Mouse (Mus musculus) kidney, postnatal 14 days (tissue): ENCODE measurements around the gene Gm20388.

Experiments used
- DNase-seq: peaks from one replicate; pipeline ENCODE4 v3.0.0; 2022; ENCODE audit warnings: mixed read lengths

Gm20388 gene

GRCm38 (mm10) chr8:120273430-120273829 lies 362.8 kb downstream of the Gm20388 start:
- DNase-seq = no peak

GRCm38 (mm10) chr8:120276051-120276890 lies 365.6 kb downstream of the Gm20388 start:
- peak; percentile 93 for DNase-seq

- DNase-seq = peak; percentile 66
These were observed 366.3 kb downstream of the Gm20388 start for GRCm38 (mm10) chr8:120276891-120277426.

- no peak for DNase-seq
These were observed 367.4 kb downstream of the Gm20388 start for GRCm38 (mm10) chr8:120278009-120278408.

- no peak for DNase-seq
These were observed 368.8 kb downstream of the Gm20388 start for GRCm38 (mm10) chr8:120279418-120279817.

GRCm38 (mm10) chr8:120281487-120281886 lies 370.8 kb downstream of the Gm20388 start:
- DNase-seq = peak; percentile 81

GRCm38 (mm10) chr8:120282465-120282864 lies 371.8 kb downstream of the Gm20388 start:
- DNase-seq = no peak

GRCm38 (mm10) chr8:120284265-120284664 lies 373.6 kb downstream of the Gm20388 start:
- DNase-seq = no peak

- peak; percentile 54 for DNase-seq
These were observed 374.4 kb downstream of the Gm20388 start for GRCm38 (mm10) chr8:120285033-120285432.

- no peak for DNase-seq
These were observed 375.2 kb downstream of the Gm20388 start for GRCm38 (mm10) chr8:120285878-120286277.

- peak; percentile 61 for DNase-seq
These were observed 377.7 kb downstream of the Gm20388 start for GRCm38 (mm10) chr8:120288122-120288908.

GRCm38 (mm10) chr8:120289191-120289590 lies 378.6 kb downstream of the Gm20388 start:
- no peak for DNase-seq

- no peak for DNase-seq
These were observed 379.1 kb downstream of the Gm20388 start for GRCm38 (mm10) chr8:120289698-120290181.

GRCm38 (mm10) chr8:120290614-120291013 lies 380.0 kb downstream of the Gm20388 start:
- DNase-seq = no peak

GRCm38 (mm10) chr8:120291650-120292049 lies 381.0 kb downstream of the Gm20388 start:
- no peak for DNase-seq

- DNase-seq = no peak
These were observed 381.9 kb downstream of the Gm20388 start for GRCm38 (mm10) chr8:120292316-120293107.

- DNase-seq = no peak
These were observed 383.0 kb downstream of the Gm20388 start for GRCm38 (mm10) chr8:120293421-120294357.

GRCm38 (mm10) chr8:120294982-120295870 lies 384.6 kb downstream of the Gm20388 start:
- peak; percentile 67 for DNase-seq

- DNase-seq = no peak
These were observed 386.4 kb downstream of the Gm20388 start for GRCm38 (mm10) chr8:120297000-120297399.
